Mouse (Mus musculus): Measurements from ENCODE around the gene Ajuba. TPM values are rescaled to one million over a fixed set of nuclear protein-coding genes. Genes with fewer than 3 reads are reported as not detected.
A peak's percentile ranks its signal among the peaks of the same experiment; 100 is the strongest.

Ajuba gene
- polyA plus RNA-seq, 1 experiment from 2014 or later, result 52.8 TPM

DNA sequence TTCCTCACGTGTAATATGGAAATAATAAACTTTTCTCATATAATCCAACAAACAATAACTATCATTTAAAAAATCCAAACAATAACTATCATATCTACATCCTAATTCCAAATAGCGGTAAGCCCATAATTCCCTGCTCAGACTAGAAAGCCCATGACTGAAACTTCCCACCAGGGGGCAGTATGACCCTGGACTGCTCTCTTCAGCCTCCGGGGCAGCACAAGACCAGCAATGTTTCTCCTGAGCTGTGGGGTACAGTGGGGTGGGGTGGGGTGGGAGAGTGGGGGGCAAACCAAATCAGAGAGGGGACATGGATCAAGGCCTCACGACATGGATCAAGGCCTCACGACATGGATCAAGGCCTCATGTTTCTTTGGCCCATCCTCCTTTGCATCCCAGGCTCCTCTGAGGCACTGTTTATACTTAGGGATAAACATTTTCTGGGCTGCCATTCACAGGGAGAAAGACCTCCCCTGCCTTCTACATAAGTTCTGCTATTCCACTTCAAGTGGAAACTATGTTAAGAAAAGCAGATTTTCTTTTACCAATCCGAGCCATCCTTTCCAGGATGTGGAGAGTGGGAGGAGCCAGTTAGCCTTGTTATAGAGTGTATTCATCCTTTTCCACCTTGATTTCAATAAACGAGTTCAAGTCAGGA lies 6.5 kb upstream of the Ajuba start:
- H3K36me3 ChIP-seq, result peaks cover 25% of the 10 kb centered on the region; the same call in 1 of the 2 replicates
- no peak overlapping the region for H3K4me3 ChIP-seq
- 23% methylated on average over 7 of the region's 7 CpGs for WGBS
- H3K27me3 ChIP-seq, result no peaks in the 10 kb centered on the region
- H3K9ac ChIP-seq, result no peak overlapping the region
- peak; percentile 71; the same call in 1 of the 2 replicates for ATAC-seq (ENCODE audit: borderline replicate concordance, extremely low read depth, low FRiP score, low TSS enrichment)
- no peaks in the 10 kb centered on the region for H3K9me3 ChIP-seq
- 0 out of 2 replicates have a peak overlapping the region, but pooled peaks have one; percentile 10 for H3K4me2 ChIP-seq
- no peak overlapping the region for H3K27ac ChIP-seq
- 0 out of 2 replicates have a peak, but pooled peaks cover 2% of the 10 kb centered on the region for H3K4me1 ChIP-seq

DNA sequence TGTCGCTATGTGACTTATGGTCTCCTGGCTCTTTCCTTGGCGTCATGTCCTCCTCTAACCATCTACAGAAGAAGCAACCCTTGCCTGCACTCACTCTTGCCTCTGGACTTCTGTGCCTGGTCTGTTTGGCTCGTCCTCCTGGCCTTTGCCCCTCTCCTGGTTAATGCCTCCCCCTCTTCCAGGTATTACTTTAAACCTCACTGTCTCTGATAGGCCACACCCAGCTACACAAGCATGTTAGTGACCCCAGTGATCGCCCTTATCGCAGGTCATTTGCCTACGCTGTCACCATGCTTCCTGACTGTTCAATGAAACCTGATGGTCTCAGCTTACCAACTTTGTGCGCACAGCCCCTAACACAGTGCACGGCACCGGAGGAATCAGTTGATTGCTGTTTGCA lies 5.2 kb upstream of the Ajuba start:
- no peak for ATAC-seq (ENCODE audit: borderline replicate concordance, extremely low read depth, low FRiP score, low TSS enrichment)
- no peak overlapping the region for H3K9ac ChIP-seq
- H3K36me3 ChIP-seq, result peaks cover 22% of the 10 kb centered on the region; the same call in 1 of the 2 replicates
- no peaks in the 10 kb centered on the region for H3K9me3 ChIP-seq
- H3K4me1 ChIP-seq, result 0 out of 2 replicates have a peak, but pooled peaks cover 8% of the 10 kb centered on the region
- WGBS, result 90% methylated on average over 9 of the region's 9 CpGs
- no peak overlapping the region for H3K4me3 ChIP-seq
- H3K27ac ChIP-seq, result no peak overlapping the region
- no peaks in the 10 kb centered on the region for H3K27me3 ChIP-seq
- no peak overlapping the region for H3K4me2 ChIP-seq

DNA sequence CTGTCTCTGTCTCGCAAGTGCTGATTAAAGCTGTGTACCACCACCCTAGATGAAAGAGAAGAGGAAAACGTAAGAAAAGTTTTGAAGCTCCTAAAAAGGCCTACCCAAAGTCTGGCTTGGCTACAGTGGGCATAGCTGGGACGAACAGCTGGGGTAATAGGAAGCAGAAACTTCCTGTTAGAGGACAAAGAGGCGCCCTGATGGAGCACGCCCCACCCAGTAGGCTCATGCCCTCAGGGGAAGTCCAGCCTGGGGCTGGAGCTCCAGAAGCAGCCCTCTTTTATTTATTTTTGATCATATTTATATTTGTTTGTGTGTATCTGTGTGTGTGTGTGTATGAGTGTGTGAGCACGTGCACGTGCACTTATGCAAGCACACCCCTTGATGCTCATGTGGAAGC lies 2.3 kb upstream of the Ajuba start:
- H3K9me3 ChIP-seq, result no peaks in the 10 kb centered on the region
- H3K4me1 ChIP-seq, result peaks cover 14% of the 10 kb centered on the region
- no peak overlapping the region for H3K4me2 ChIP-seq
- H3K4me3 ChIP-seq, result no peak overlapping the region
- H3K27me3 ChIP-seq, result no peaks in the 10 kb centered on the region
- no peak overlapping the region for H3K9ac ChIP-seq
- ATAC-seq (ENCODE audit: borderline replicate concordance, extremely low read depth, low FRiP score, low TSS enrichment), result no peak
- WGBS, result 77% methylated on average over 7 of the region's 7 CpGs
- peaks cover 13% of the 10 kb centered on the region; the same call in 1 of the 2 replicates for H3K36me3 ChIP-seq
- H3K27ac ChIP-seq, result no peak overlapping the region

DNA sequence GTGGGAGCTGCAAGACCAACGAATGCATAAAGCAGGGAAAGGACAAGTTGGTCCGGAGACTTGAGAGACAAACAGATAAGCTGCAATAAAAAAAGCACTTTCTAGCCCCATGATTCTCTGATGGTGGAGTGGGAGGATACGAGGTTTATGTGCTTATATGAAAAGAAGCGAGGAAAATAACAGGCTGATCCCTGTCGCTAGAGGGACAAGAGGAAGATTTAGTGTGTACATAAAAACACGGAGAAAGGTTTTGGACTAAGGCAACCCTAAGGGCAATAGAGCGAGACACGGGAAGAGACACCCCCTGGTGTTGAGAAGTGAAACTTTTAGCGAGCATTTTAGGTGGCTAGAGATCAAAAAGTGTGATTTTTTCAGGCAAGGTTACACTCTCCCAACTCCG lies 705 bp upstream of the Ajuba start:
- Histone ChIP-seq H3K4me3 (peak overlapping the region; percentile 81), H3K9me3 (no peaks in the 10 kb centered on the region), H3K36me3 (peaks cover 5% of the 10 kb centered on the region; the same call in 1 of the 2 replicates), H3K27me3 (no peaks in the 10 kb centered on the region), H3K27ac (peak overlapping the region; percentile 97), H3K9ac (peak overlapping the region; percentile 94), H3K4me2 (peak overlapping the region; percentile 62), H3K4me1 (peaks cover 30% of the 10 kb centered on the region)
- under 1% methylated on average over 10 of the region's 10 CpGs for WGBS
- ATAC-seq (ENCODE audit: borderline replicate concordance, extremely low read depth, low FRiP score, low TSS enrichment), result peak; percentile 11; the same call in 1 of the 2 replicates

DNA sequence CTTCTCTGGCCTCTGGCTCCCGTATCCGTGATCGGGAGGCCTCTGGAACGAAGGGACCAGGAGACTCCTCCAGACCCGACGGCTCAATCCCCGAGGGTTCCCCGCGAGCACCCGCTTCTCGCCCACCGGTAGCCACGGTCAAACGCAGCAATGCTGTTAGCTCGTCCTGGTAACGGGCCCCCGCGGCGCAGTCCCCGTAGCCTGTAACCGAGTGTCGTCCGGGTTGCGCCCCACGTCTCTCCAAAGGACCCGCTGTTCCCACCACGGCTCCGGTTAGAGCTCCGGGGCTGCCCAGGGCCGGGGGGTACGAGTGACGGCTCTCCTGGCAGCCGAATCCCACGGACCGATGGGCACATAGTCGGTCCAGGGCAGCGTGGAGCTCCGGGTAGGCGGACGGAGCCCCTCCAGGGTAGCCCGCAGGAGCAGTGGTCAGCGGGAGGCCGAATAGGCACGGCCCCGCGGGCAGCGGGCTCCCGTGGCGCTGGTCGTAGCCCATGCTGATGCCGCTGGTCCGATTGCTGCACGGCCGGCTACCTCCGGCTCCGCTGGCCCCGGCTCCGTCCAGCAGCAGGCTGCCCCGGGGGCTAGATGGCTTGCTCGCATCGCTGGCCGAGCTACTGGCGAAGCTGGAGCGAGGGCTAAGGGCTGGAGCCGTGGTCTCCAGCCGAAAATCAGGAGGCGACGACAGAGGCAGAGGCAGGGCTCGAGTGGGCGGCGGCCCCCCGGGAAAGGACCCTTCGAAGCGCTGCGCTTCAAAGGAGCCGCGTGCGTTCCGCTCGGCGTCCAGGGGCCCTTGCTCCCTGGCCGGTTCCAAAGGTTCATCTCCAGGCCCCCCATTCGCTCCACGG lies 893 bp downstream of the Ajuba start:
- Histone ChIP-seq H3K4me2 (peak overlapping the region; percentile 62), H3K27ac (peak overlapping the region; percentile 97), H3K4me3 (peak overlapping the region; percentile 81), H3K9ac (peak overlapping the region; percentile 94), H3K36me3 (peaks cover 6% of the 10 kb centered on the region), H3K27me3 (no peaks in the 10 kb centered on the region), H3K9me3 (no peaks in the 10 kb centered on the region), H3K4me1 (peaks cover 44% of the 10 kb centered on the region)
- ATAC-seq (ENCODE audit: borderline replicate concordance, extremely low read depth, low FRiP score, low TSS enrichment), result no peak
- under 1% methylated on average over 69 of the region's 84 CpGs for WGBS

DNA sequence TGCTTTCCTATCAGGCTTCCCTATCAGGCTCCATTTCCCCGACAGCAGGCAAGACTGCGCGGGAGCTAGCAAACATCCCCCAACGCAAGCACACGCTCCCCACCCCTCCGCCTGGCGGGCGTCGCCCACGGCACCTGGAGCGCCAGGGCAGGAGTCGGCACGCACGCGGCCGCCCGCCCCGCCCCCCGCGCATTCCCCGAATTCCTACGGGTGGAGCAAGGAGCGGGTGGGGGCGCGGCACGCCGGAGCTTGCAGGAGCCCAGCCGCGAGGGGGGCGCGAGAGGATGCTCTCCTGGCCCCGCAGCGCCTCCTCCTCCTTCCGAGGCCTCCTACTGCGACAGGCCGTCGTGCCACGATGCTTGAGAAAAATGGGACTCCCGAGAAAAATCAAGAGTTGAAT lies 1.7 kb downstream of the Ajuba start:
- peak overlapping the region; percentile 97 for H3K27ac ChIP-seq
- no peaks in the 10 kb centered on the region for H3K27me3 ChIP-seq
- H3K4me2 ChIP-seq, result peak overlapping the region; percentile 62
- H3K9ac ChIP-seq, result peak overlapping the region; percentile 94
- peak overlapping the region; percentile 81 for H3K4me3 ChIP-seq
- WGBS, result 0% methylated on average over 33 of the region's 39 CpGs
- peaks cover 44% of the 10 kb centered on the region for H3K4me1 ChIP-seq
- peaks cover 14% of the 10 kb centered on the region for H3K36me3 ChIP-seq
- no peaks in the 10 kb centered on the region for H3K9me3 ChIP-seq
- ATAC-seq (ENCODE audit: borderline replicate concordance, extremely low read depth, low FRiP score, low TSS enrichment), result peak; percentile 44

DNA sequence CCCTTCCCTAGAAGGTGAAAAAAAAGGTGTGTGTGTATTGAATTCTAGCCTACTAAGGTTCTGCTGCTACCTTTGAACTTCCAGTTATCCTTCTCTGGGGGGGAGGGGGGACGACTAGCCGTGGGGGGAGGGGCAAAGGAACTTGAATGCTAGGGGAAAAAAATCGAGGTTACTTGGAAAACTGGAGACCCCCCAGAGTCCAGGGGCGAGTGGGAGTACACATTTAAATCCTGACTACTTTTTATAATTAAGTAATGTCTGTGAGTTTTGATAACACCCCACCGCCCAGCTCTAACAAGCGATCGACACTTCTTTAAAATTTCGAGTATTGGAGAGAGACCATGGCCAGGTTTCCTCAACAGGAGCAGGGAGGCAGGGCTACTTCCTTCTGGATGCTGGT lies 2.3 kb downstream of the Ajuba start:
- Histone ChIP-seq H3K27me3 (no peaks in the 10 kb centered on the region), H3K4me3 (peak overlapping the region; percentile 81), H3K4me2 (peak overlapping the region; percentile 62), H3K27ac (peak overlapping the region; percentile 97), H3K36me3 (peaks cover 19% of the 10 kb centered on the region), H3K9me3 (no peaks in the 10 kb centered on the region), H3K4me1 (peaks cover 47% of the 10 kb centered on the region), H3K9ac (peak overlapping the region; percentile 94)
- 2% methylated on average over 8 of the region's 8 CpGs for WGBS
- ATAC-seq (ENCODE audit: borderline replicate concordance, extremely low read depth, low FRiP score, low TSS enrichment), result no peak

DNA sequence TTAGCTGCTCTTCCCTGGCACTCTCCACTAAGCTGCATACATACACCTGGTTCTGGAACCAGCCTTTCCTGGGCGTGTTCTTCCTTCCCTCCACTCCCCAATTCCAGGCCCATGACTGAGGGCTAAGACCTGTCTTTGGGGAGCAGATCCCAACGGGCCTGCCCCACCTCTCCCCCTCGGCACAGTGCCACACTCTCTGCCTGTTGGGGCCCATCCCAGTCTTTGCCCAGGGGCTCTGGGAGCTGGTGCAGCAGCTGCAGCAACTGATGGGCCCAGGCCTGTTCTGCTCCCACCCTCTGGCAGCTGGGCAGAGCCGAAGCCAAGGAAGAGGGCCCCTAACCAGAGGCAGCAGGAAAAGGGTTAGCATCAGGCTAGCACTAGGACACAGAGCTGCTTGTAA lies 3.1 kb downstream of the Ajuba start:
- Histone ChIP-seq H3K36me3 (peaks cover 26% of the 10 kb centered on the region), H3K9me3 (no peaks in the 10 kb centered on the region), H3K4me1 (peaks cover 54% of the 10 kb centered on the region), H3K9ac (peak overlapping the region; percentile 94), H3K4me2 (peak overlapping the region; percentile 62), H3K27ac (peak overlapping the region; percentile 97), H3K4me3 (peak overlapping the region; percentile 81), H3K27me3 (no peaks in the 10 kb centered on the region)
- ATAC-seq (ENCODE audit: borderline replicate concordance, extremely low read depth, low FRiP score, low TSS enrichment), result no peak
- WGBS, result 16% methylated on average over 4 of the region's 4 CpGs

DNA sequence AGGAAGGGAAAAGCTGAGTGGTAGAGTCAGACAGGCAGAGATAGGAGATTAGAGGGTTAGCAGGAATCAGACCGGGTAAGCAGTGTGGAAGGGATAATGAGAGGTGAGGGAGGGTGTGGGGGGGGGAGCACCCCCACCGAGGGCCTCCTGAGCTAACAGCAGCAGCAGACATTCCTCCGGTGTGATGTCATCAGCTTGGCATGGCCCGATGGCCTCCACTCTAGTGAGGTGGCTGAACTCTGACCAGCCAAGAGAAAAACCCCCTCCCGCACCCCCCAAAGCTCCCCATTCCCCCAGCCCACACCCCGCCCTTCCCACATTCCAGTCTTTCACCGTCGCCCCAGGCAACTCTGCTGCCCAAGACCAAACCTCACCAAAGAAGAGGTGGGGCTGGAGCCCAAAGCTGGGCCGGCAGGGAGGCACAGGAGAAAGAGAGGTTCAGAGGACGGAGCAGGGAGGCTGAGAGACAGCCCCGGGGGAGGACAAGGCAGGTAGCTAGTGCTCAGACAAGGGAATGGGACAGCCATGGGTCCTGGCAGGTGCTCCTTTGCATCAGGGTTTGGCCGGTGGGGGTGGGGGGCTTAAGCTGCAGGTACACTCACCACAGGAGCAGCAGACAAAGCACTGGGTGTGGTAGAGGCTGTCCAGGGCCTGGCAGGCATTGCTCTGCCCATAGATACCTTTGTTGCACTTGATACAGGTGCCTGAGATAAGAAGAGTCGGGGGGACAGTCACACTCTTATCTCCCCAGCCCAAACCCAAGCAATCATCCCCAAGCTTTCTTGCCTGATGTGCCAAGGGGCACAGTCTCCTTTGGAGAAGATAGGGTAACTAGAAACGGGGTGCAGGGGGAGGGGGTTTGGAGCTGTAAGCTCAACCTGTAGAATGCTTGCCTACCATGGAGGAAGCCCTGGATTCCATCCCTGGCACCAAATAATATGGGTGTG lies 4.3 kb downstream of the Ajuba start:
- no peaks in the 10 kb centered on the region for H3K9me3 ChIP-seq
- ATAC-seq (ENCODE audit: borderline replicate concordance, extremely low read depth, low FRiP score, low TSS enrichment), result peak; percentile 49

DNA sequence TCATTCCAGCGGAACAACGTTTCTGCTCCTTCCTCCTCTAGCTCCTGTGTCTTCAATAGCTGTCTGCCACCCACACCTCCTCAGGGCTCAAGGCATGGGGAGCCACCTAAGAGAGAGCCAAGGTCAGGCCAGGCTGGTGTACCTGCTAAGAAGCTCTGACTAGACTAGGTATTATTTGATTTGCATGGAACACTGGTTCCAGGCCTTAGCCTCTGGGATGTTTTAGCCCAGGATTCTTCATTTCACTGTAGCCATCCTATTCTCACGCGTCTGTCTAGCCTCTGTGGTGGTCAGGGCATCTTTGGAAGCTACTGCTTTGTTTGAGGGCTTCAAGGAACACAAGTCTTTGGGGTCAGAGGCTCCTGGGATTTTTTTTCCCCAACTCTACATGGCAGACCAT lies 5.2 kb downstream of the Ajuba start:
- no peak for ATAC-seq (ENCODE audit: borderline replicate concordance, extremely low read depth, low FRiP score, low TSS enrichment)
- peak overlapping the region; percentile 62; the same call in 1 of the 2 replicates for H3K4me2 ChIP-seq

More for the DNA sequence above, 4.3 kb downstream of the Ajuba start:
- peak overlapping the region; percentile 81 for H3K4me3 ChIP-seq
- peak overlapping the region; percentile 94 for H3K9ac ChIP-seq
- 16% methylated on average over 14 of the region's 14 CpGs for WGBS
- H3K4me2 ChIP-seq, result peak overlapping the region; percentile 62
- peaks cover 36% of the 10 kb centered on the region for H3K36me3 ChIP-seq
- H3K4me1 ChIP-seq, result peaks cover 48% of the 10 kb centered on the region
- H3K27me3 ChIP-seq, result no peaks in the 10 kb centered on the region
- peak overlapping the region; percentile 97 for H3K27ac ChIP-seq

More for the DNA sequence above, 5.2 kb downstream of the Ajuba start:
- Histone ChIP-seq H3K27ac (peak overlapping the region; percentile 97), H3K9ac (0 out of 2 replicates have a peak overlapping the region, but pooled peaks have one; percentile 94), H3K9me3 (no peaks in the 10 kb centered on the region), H3K4me1 (peaks cover 48% of the 10 kb centered on the region), H3K27me3 (no peaks in the 10 kb centered on the region), H3K36me3 (peaks cover 45% of the 10 kb centered on the region), H3K4me3 (no peak overlapping the region)
- whole genome bisulfite sequencing, result 48% methylated on average over 4 of the region's 4 CpGs

Measured in lung, embryonic 15.5 days (tissue).